Mouse (Mus musculus): Measurements from ENCODE around the gene Ostc.

DNA sequence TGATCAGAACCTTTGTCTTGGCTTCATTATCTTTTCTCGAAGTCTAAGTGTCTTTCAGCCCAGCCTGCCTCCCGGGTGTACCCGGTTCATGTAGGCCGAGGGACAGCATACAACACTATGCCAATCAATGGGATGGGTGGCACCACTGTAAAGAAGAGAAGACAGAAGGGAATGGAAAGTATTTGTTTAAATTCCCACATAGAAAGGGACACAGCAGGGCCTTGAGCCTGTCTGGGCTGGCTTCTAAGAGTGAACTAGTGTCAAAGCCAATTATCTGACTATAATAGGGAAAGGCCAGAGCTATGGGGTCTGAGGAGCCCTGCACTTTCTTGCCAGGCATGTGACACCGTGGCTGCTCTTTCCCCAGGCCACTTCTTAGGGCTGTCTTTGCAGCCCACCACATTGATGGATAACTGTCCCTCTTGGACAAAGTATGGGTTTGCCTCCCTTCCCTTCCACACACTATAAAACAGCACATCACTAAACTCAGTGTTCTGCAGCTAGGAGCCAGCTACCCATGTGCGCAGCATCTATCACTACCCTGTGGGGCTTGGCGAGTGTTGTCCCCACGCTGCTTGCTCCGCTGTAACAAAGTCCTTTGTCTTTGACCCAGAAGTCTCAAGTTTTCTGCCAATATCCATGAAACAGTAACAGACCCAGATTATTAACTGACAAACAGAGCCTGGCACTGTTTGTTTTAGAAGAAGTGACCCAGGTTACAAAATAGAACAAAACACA, 24.8 kb downstream of the Ostc start:
- TF ChIP-seq CTCF (IDR thresholded peaks at IDR 0.05; ENCODE audit: extremely low read depth, insufficient read length, insufficient replicate concordance, low read depth, low read length): no peak
- TF ChIP-seq POLR2A (IDR thresholded peaks at IDR 0.05; ENCODE audit: low read depth, low read length): no peak

All from small intestine, adult 2 months (tissue).